Mouse (Mus musculus) neural tube, embryonic 14.5 days (tissue): ENCODE results near the gene Cwc25. TPM values are rescaled to one million over a fixed set of nuclear protein-coding genes. Genes with fewer than 3 reads are reported as not detected.

Source experiments
- ATAC-seq: fragments of 200-750 bp; cut with Nextera tagmentation; 2 replicates; pipeline ENCODE4 v1.8.0; 2017; ENCODE audit warnings: low read depth, mild to moderate bottlenecking, moderate TSS enrichment, moderate library complexity
- H3K27ac ChIP-seq: fragments of 300-500 bp; sonication (generic); 2 replicates; pipeline ENCODE4 v1.5.1; 2014; ENCODE audit warnings: low read depth, mild to moderate bottlenecking, control low read depth, low read length, moderate library complexity, mixed read lengths
- H3K27me3 ChIP-seq: fragments of 300-500 bp; sonication (generic); 2 replicates; pipeline ENCODE4 v1.6.1; 2014; ENCODE audit warnings: low read length; ENCODE audit not compliant: control insufficient read depth, insufficient read depth
- H3K36me3 ChIP-seq: fragments of 300-500 bp; sonication (generic); 2 replicates; pipeline ENCODE4 v1.6.1; 2014; ENCODE audit warnings: low read length, mixed read lengths; ENCODE audit not compliant: control insufficient read depth, insufficient read depth
- H3K4me1 ChIP-seq: fragments of 300-500 bp; sonication (generic); 2 replicates; pipeline ENCODE4 v1.6.1; 2014; ENCODE audit warnings: low read length; ENCODE audit not compliant: control insufficient read depth, insufficient read depth
- H3K4me2 ChIP-seq: fragments of 300-500 bp; sonication (generic); 2 replicates; pipeline ENCODE4 v1.6.1; 2014; ENCODE audit warnings: mild to moderate bottlenecking, low read depth, low read length, control low read depth
- H3K4me3 ChIP-seq: fragments of 300-500 bp; sonication (generic); 2 replicates; pipeline ENCODE4 v1.5.1; 2014; ENCODE audit warnings: low read depth, low read length, control low read depth, mixed read lengths
- H3K9ac ChIP-seq: fragments of 300-500 bp; sonication (generic); replicated peaks from 2 replicates; pipeline ENCODE4 v1.6.1; 2014; ENCODE audit warnings: low read depth, mild to moderate bottlenecking, control low read depth, low read length, mixed read lengths
- H3K9me3 ChIP-seq: fragments of 300-500 bp; sonication (generic); 2 replicates; pipeline ENCODE4 v1.6.1; 2016; ENCODE audit warnings: low read length; ENCODE audit not compliant: control insufficient read depth
- WGBS: fragments of 180-500 bp; shearing (Covaris S2); extraction: QIAGEN DNeasy Blood & Tissue Kit; methylation state at CpG from one replicate; pipeline ENCODE4 v1.1.7; 2014; 5-methylcytosine and 5-hydroxymethylcytosine counted together
- polyA plus RNA-seq: library from polyadenylated mRNA; unstranded; fragments of >200 nt; fragmentation: Nextera tagmentation; extraction: Ambion mirVana; gene quantifications from 2 replicates; pipeline ENCODE4 v1.2.1, GENCODE M21; 2014

Cwc25 gene
- polyA plus RNA-seq, 1 experiment from 2014 or later: 13.8 TPM

GRCm38 (mm10) chr11:97809235-97810121 lies 43.1 kb upstream of the Cwc25 start:
- WGBS: 71% methylated on average over 7 of the region's 7 CpGs
- no peak for ATAC-seq
- peaks cover 20% of the 10 kb centered on the region for H3K36me3 ChIP-seq
- peaks cover 64% of the 10 kb centered on the region for H3K4me1 ChIP-seq
- no peak overlapping the region for H3K9ac ChIP-seq
- H3K27ac ChIP-seq: no peak overlapping the region
- no peaks in the 10 kb centered on the region for H3K9me3 ChIP-seq
- no peak overlapping the region for H3K4me3 ChIP-seq
- no peak overlapping the region for H3K4me2 ChIP-seq
- no peaks in the 10 kb centered on the region for H3K27me3 ChIP-seq

- Histone ChIP-seq H3K27ac (peak overlapping the region; percentile 22; the same call in 1 of the 2 replicates), H3K4me2 (no peak overlapping the region), H3K36me3 (peaks cover 20% of the 10 kb centered on the region), H3K9me3 (no peaks in the 10 kb centered on the region), H3K27me3 (no peaks in the 10 kb centered on the region), H3K4me3 (no peak overlapping the region), H3K4me1 (peaks cover 68% of the 10 kb centered on the region), H3K9ac (no peak overlapping the region)
- WGBS: 44% methylated on average over 5 of the region's 5 CpGs
- no peak for ATAC-seq
These were observed 42.4 kb upstream of the Cwc25 start for GRCm38 (mm10) chr11:97808621-97809234.

- no peak for ATAC-seq
- Histone ChIP-seq H3K9ac (no peak overlapping the region), H3K36me3 (peaks cover 17% of the 10 kb centered on the region), H3K9me3 (no peaks in the 10 kb centered on the region), H3K4me1 (peaks cover 65% of the 10 kb centered on the region), H3K4me3 (no peak overlapping the region), H3K27ac (no peak overlapping the region), H3K27me3 (no peaks in the 10 kb centered on the region), H3K4me2 (no peak overlapping the region)
- 56% methylated on average over 2 of the region's 2 CpGs for WGBS
These were observed 41.7 kb upstream of the Cwc25 start for GRCm38 (mm10) chr11:97808093-97808492.

- H3K27ac ChIP-seq: no peak overlapping the region
- WGBS: 54% methylated on average over 6 of the region's 6 CpGs
These were observed 41.3 kb upstream of the Cwc25 start for GRCm38 (mm10) chr11:97807626-97808025.

GRCm38 (mm10) chr11:97806613-97806964 lies 40.2 kb upstream of the Cwc25 start:
- Histone ChIP-seq H3K4me3 (no peak overlapping the region), H3K36me3 (peaks cover 17% of the 10 kb centered on the region), H3K27ac (no peak overlapping the region), H3K27me3 (no peaks in the 10 kb centered on the region), H3K4me2 (no peak overlapping the region), H3K9me3 (no peaks in the 10 kb centered on the region), H3K4me1 (peaks cover 61% of the 10 kb centered on the region), H3K9ac (no peak overlapping the region)
- 61% methylated on average over 7 of the region's 7 CpGs for whole genome bisulfite sequencing
- ATAC-seq: no peak

More at GRCm38 (mm10) chr11:97807626-97808025, 41.3 kb upstream of the Cwc25 start:
- H3K9ac ChIP-seq: no peak overlapping the region
- no peak overlapping the region for H3K4me2 ChIP-seq
- peaks cover 61% of the 10 kb centered on the region for H3K4me1 ChIP-seq
- no peaks in the 10 kb centered on the region for H3K9me3 ChIP-seq
- no peak for ATAC-seq
- H3K27me3 ChIP-seq: no peaks in the 10 kb centered on the region
- H3K36me3 ChIP-seq: peaks cover 17% of the 10 kb centered on the region
- H3K4me3 ChIP-seq: no peak overlapping the region

- peak overlapping the region; percentile 4; the same call in 1 of the 2 replicates for H3K4me2 ChIP-seq
- ATAC-seq: peak; percentile 25; the same call in 1 of the 2 replicates
- H3K27ac ChIP-seq: peak overlapping the region; percentile 41
- H3K4me3 ChIP-seq: no peak overlapping the region
- H3K27me3 ChIP-seq: no peaks in the 10 kb centered on the region
- peaks cover 17% of the 10 kb centered on the region for H3K36me3 ChIP-seq
- no peaks in the 10 kb centered on the region for H3K9me3 ChIP-seq
- peaks cover 64% of the 10 kb centered on the region for H3K4me1 ChIP-seq
- H3K9ac ChIP-seq: no peak overlapping the region
- WGBS: 28% methylated on average over 15 of the region's 15 CpGs
These were observed 39.6 kb upstream of the Cwc25 start for GRCm38 (mm10) chr11:97805662-97806612.

- Histone ChIP-seq H3K4me1 (peaks cover 64% of the 10 kb centered on the region), H3K27ac (peak overlapping the region; percentile 62), H3K4me2 (peak overlapping the region; percentile 6; the same call in 1 of the 2 replicates), H3K9me3 (no peaks in the 10 kb centered on the region), H3K9ac (no peak overlapping the region), H3K27me3 (no peaks in the 10 kb centered on the region; the same call in 1 of the 2 replicates), H3K4me3 (no peak overlapping the region), H3K36me3 (peaks cover 17% of the 10 kb centered on the region)
- ATAC-seq: 0 out of 2 replicates have a peak, but pooled peaks have one; percentile 5
- WGBS: 30% methylated on average over 9 of the region's 9 CpGs
These were observed 38.7 kb upstream of the Cwc25 start for GRCm38 (mm10) chr11:97804841-97805661.

GRCm38 (mm10) chr11:97803847-97804246 lies 37.5 kb upstream of the Cwc25 start:
- H3K36me3 ChIP-seq: peaks cover 7% of the 10 kb centered on the region; the same call in 1 of the 2 replicates
- no peaks in the 10 kb centered on the region; the same call in 1 of the 2 replicates for H3K27me3 ChIP-seq
- 0 out of 2 replicates have a peak overlapping the region, but pooled peaks have one; percentile 6 for H3K4me2 ChIP-seq
- H3K27ac ChIP-seq: no peak overlapping the region
- no peaks in the 10 kb centered on the region for H3K9me3 ChIP-seq
- no peak overlapping the region for H3K4me3 ChIP-seq
- no peak for ATAC-seq
- WGBS: 85% methylated on average over 5 of the region's 5 CpGs
- H3K9ac ChIP-seq: no peak overlapping the region
- peaks cover 58% of the 10 kb centered on the region for H3K4me1 ChIP-seq
